Mouse (Mus musculus) stomach, postnatal 0 days (tissue): Measurements from ENCODE around the gene 2610042L04Rik.
"Not testable (repeated sequence)": the region's sequence is repeated elsewhere in the genome, so short reads cannot be mapped to it uniquely, and the experiment has no call there.

Experiments used
- CTCF ChIP-seq: IDR thresholded peaks from 2 replicates; pipeline ENCODE4 v1.5.1; 2016; ENCODE audit warnings: antibody characterized with exemption, low read depth, mild to moderate bottlenecking, moderate library complexity
- EP300 ChIP-seq: optimal IDR thresholded peaks from 2 replicates; pipeline ENCODE3; 2016; ENCODE audit warnings: antibody characterized with exemption

GRCm38 (mm10) chr14:4385606-4386005 lies 51.0 kb downstream of the 2610042L04Rik start:
- not testable (repeated sequence) for TF ChIP-seq CTCF, EP300
